Mouse (Mus musculus): ENCODE measurements around the gene Camta2.

Camta2 gene

DNA sequence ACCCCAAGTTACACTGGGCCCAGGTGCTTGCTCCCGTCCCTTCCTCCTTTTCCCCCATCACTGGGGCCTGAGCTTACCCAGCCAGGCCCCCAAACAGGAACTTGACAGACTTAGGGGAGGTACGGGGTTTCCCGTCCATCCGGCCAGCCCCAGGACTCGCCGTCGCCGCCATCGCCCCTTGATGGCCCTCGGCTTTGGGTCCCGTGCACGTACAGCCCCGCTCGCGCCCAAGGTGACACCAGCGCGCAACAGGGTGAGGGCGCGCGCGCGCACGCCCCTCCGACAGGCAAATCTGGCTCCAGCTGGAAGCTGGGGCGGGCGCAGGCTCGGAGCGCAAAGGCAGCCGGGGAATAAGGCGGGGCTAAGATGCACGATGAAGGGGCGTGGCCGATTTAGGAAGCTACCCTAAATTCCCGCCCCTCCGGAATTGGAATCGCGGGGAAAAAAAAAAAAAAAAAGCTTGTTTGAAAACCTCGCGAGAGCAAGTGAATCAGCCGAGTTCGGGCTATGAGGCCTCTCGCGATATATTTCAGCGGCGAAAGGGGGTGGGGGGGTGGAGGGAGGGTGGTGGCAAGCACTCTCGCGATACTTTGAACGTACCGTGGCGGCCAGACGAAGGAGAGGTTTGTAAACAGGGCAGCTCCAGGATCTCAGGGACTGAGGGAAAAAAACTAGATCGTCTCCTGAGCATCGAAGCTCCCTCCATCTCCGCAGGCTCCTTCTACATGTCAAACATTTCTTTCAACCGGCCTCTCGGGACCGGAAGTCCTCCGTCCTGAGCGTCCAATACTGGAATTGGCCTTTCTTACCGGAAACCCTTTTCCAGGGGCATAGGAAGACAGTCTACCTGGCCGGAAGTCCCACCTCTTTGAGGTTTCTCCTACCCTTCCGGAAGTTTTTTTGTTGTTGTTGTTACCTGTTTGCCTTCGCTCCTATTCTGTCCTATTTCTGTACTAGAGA is 40.9 kb downstream of the Camta2 start, which contains the start of the genes Rnf167 and Slc25a11:
Rnf167 (plus strand) TSS at position 545 of the 960 bp plus-strand sequence.
Slc25a11 (minus strand) TSS at position 789 of the 960 bp plus-strand sequence.
- peak; percentile 99 for DNase-seq

GRCm38 (mm10) chr11:70646259-70646555 is 41.7 kb downstream of the Camta2 start:
- peak; percentile 67 for DNase-seq

DNA sequence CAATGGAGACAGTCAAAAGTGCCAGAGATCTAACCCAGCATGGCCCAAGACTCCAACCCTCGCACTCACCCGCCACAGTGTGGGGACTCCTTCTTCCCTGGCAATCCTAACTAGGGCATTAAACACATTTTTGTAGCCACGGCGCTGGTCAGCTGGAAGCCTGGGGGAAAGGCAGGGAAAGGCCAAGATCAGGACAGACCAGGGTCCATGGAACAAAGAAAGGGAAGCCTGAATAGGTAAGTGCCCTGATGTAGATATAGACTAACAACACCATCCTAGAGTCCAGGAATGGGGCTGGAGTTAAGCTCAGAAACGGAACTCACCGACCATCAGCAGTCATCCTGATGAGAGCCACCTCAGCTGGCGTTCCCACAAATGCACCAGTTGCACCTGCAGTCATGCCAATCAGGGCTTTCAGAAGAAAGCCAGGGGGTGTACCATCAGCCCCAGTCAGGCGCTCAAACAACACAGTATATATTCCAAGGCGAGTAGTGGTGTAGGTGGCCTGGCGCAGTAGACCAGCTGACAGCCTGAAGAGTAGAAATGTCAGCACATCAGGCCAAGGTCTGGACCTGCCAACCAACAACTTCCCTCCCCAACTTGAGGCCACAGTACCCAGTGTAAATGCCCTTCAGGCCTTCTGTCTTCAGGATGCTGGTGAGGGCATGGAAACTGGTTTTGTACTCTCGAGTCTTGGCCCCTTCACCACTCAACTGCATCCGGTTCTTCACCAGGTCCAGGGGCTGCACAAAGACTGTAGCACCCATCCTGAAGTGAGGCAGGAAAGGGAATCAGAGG is 42.2 kb downstream of the Camta2 start:
- DNase-seq, result no peak

DNA sequence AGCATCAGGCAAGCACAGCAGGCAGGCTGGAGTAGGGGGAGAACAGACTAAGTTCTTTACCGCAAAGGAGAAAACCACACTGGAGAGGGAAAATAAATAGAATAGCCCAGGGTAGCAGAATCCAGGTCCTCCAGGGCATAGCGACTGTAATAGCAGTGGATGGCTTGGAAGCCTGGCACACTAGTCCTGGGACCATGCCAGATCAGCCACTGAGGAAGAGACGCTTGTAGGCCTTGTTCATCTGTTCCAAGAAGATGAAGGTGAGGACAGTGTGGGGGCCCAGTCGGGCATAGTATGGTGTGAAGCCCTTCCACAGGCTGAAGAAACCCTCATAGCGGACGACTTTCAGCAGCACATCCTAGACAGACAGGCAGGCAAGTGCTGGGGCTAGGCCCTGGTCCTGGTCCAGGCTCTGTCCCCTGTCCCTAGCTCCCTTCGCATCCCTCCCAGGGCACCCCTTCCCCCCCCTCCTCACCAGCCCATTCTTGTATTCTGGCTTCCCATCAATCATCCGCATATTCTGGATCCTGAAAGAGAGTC is 43.3 kb downstream of the Camta2 start:
- no peak for DNase-seq

DNA sequence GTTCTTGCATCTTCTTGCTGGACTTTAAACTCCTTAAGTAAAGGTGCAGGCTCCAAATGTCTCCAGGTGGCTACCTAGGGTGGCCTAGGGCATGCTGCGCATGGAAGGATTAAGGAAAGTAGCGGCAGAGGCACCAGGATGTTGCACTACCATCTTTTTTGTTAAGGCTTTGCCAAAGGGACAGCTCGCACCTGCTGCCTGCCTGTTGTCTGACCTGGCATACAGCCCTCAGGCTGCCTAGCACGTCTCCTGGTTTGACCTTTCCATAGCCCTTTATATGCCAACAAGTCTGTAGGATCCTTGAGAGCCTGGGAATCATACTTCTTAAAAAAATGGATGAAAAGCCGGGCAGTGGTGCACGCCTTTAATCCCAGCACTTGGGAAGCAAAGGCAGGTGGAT is 44.9 kb downstream of the Camta2 start:
- no peak for DNase-seq

GRCm38 (mm10) chr11:70641241-70641640 is 46.7 kb downstream of the Camta2 start:
- no peak for DNase-seq

GRCm38 (mm10) chr11:70639976-70640375 is 47.9 kb downstream of the Camta2 start:
- DNase-seq, result no peak

DNA sequence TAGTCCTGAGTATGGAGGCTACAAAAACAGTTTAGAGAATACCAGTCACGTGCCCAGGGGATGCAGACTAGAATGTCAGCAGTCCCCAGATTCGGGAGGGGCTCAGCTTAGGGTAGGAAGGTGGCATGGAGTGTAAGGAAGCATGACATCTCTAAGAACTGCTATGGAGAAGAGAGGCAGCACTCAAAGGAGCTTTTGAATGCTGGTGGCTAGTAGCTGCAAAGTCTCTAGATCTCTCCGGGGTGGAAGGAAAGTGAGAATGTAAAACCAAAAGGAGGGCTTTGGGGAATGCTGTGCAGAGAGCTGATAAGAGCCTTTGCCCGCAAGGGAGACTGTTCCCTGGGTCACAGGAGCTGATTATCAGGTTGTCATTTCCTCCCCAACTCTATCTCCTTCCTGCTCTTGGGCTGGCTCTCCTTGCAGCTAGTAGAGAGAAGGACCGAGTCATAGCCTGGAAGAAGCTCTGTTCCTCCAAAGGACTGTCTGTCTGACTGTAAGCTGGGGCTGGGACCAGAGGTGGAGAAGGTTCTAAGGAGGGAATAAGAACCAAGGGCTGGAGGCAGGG is 49.1 kb downstream of the Camta2 start, which contains the start of gene Gp1ba:
Gp1ba (plus strand) TSS at position 409 of the 565 bp plus-strand sequence.
- DNase-seq, result no peak

DNA sequence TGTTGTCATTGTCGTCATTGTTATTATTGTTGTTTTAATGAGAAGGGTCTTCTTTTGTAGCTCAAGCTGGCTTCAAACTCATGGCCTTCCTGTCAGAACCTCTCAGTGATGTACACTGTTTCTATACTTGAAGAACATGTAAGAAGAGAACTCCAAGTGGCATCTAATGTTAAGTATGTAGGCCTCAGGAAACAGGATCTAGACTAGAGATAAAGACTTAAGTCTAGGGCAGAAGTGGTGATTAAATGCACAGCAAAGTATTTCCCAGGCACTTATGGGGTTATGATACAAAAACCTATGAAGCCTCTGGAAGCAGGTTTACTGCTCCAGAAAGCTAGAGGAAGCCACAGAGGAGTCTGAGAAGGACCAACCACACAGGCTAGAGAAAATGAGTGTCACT is 49.6 kb downstream of the Camta2 start:
- no peak for DNase-seq

DNA sequence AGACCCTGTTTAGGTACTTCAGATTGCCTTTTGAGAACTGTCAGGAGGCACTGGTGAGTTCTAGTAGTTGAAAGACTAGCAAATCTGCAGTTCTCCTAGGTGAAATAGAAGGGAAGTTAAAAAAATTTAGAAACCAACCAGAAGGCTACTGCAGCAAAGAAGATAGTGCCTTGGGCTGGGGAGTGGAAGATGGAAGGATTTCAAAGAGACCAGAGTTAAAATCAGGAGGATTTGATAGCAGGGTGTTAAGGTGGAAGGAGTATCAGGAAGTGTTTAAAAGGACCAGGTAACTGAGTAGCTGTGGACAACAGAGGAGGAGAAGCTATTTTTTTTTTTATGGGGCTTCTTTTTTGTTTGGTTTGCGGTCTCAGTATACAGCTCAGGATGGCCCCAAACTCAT is 50.1 kb downstream of the Camta2 start:
- DNase-seq, result no peak

GRCm38 (mm10) chr11:70635601-70636000 is 52.3 kb downstream of the Camta2 start:
- no peak for DNase-seq

DNA sequence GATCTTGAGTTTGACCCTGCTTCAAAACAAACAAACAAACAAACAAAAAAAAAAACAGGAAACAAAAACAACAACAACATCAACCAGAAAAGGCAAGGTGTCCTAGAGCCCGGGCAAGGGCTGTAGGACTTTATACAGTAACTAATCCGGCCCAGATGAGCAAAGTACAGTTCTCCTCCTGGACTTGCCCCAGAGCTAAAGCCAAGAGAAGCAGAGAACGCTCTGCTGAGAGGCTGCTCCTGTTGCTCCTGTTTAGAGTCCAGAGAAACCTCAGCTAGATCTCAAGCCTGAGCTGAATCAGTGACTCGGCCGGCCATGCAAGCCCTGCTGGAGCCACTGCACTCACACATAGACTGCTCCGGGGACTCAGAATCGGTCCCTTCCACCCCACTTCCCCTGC is 57.8 kb downstream of the Camta2 start:
- DNase-seq, result peak; percentile 51

DNA sequence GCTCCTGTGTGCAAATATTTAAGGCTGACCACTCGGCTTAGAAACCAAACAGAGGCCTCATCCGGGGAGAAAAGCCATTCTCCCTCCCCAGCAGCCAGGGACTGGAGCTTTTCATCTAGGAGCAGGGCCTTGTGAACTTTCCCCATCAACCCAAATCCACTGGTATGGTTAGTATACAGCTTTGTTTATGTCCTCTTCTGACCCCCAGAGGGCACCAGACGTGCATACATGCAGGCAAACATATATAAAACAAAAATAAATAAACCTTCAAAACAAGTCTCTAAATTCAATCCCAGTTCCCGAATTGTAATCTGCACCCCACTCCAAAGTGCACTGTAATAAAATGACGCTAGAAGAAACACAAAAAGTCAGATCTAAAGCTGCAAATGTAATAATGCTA is 58.3 kb downstream of the Camta2 start:
- DNase-seq, result peak; percentile 28

GRCm38 (mm10) chr11:70628431-70628830 is 59.5 kb downstream of the Camta2 start:
- no peak for DNase-seq

- peak; percentile 26 for DNase-seq
These were observed 61.0 kb downstream of the Camta2 start for GRCm38 (mm10) chr11:70626877-70627276.

GRCm38 (mm10) chr11:70625473-70625872 is 62.4 kb downstream of the Camta2 start:
- DNase-seq, result peak; percentile 79

DNA sequence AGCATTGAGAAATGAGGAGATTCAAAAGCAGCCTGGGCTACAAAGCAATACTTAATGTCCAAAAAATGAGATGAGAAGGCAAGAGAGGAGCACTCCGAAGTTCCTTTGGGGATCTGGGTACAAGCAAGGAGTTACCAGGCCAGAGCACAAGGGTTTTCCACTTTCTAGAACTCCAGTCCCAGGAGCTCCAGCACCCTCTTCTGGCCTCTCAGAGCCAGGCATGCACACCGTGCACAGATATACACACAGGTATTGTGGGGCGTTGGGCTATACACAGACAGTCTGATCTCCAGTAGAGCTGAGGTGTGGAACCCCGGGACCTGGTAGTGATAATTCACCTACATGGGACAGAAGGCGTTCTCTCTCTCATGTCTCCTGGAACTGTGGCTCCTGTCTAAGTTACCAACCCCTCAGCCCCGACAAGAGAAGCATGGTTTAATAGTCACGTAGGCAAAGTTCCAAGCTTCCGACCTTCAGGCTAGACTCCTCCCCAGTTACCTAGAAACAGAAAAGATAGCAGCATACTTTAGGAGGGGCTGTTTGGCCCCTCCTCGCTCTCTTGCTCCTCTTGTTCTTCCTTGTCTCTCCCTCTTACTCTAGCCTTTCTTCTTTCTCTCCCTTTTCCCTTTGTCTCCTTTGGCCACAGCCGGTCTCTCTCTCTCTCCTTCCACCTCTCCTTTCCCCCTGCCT is 64.7 kb downstream of the Camta2 start:
- DNase-seq, result no peak

GRCm38 (mm10) chr11:70621972-70622814 is 65.7 kb downstream of the Camta2 start:
- DNase-seq, result no peak
